Mouse (Mus musculus): ENCODE measurements around the gene Arsa. TPM values are rescaled to one million over a fixed set of nuclear protein-coding genes. Genes with fewer than 3 reads are reported as not detected.

The Arsa gene
- polyA plus RNA-seq, 1 experiment: 33.2 TPM

DNA sequence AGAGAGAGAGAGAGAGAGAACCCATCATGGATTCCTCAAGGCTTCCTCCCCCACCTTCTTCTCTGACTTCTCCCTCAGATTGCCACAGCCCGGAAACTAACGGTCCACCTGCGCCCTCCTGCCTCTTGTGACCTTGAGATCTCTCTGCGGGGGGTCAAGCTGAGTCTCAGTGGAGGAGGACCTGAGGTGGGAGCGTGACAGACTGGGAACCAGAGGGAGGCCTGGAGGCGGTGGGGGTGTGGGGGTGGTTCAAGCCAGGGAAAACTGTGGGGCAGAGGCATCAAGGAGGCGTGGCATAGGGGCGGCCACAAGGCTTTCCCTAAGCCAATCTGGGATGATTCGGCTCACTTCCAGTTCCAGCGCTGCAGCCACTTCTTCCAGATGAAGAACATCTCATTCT is 16.9 kb downstream of the Arsa start:
- Histone ChIP-seq H3K79me2 (ENCODE audit: control insufficient read depth, insufficient read depth) (no peaks in the 10 kb centered on the region), H3K27me3 (ENCODE audit: control insufficient read depth, insufficient read depth, insufficient read length) (peaks cover 64% of the 10 kb centered on the region), H3ac (ENCODE audit: control insufficient read depth, insufficient read length) (no peak overlapping the region), H3K4me2 (ENCODE audit: low read depth) (no peak overlapping the region), H3K36me3 (ENCODE audit: control insufficient read depth, insufficient read depth) (no peaks in the 10 kb centered on the region), H3K4me3 (no peak overlapping the region)
- no peak for TF ChIP-seq TCF12 (IDR thresholded peaks at IDR 0.05; ENCODE audit: insufficient read depth, poor library complexity, severe bottlenecking)

- Histone ChIP-seq H3K27me3 (ENCODE audit: control insufficient read depth, insufficient read depth, insufficient read length) (peaks cover 69% of the 10 kb centered on the region), H3K4me3 (no peak overlapping the region), H3K4me2 (ENCODE audit: low read depth) (no peak overlapping the region), H3ac (ENCODE audit: control insufficient read depth, insufficient read length) (no peak overlapping the region), H3K79me2 (ENCODE audit: control insufficient read depth, insufficient read depth) (no peaks in the 10 kb centered on the region), H3K36me3 (ENCODE audit: control insufficient read depth, insufficient read depth) (no peaks in the 10 kb centered on the region)
- no peak for TF ChIP-seq MYOD1 (IDR thresholded peaks at IDR 0.05; ENCODE audit: control insufficient read depth in 1 of 3, insufficient read length in 2 of 3, low read depth in 2 of 3)
- no peak for TF ChIP-seq POLR2AphosphoS2 (IDR thresholded peaks at IDR 0.05; ENCODE audit: insufficient read length, low read depth)
- TF ChIP-seq POLR2A (IDR thresholded peaks at IDR 0.05; ENCODE audit: insufficient read length, low read depth): no peak
- TF ChIP-seq MAX (IDR thresholded peaks at IDR 0.05; ENCODE audit: low read depth): no peak
- TF ChIP-seq TCF3 (IDR thresholded peaks at IDR 0.05; ENCODE audit: insufficient read length, low read depth): no peak
- TF ChIP-seq MYOG (IDR thresholded peaks at IDR 0.05; ENCODE audit: control insufficient read depth in 1 of 3, insufficient read depth in 1 of 3, insufficient read length in 2 of 3, low read depth in 2 of 3): no peak
- no peak for TF ChIP-seq TCF12 (IDR thresholded peaks at IDR 0.05; ENCODE audit: insufficient read depth, poor library complexity, severe bottlenecking)
- TF ChIP-seq SRF (IDR thresholded peaks at IDR 0.05; ENCODE audit: control insufficient read depth, insufficient read length, low read depth): no peak
- no peak for TF ChIP-seq REST (IDR thresholded peaks at IDR 0.05; ENCODE audit: insufficient read depth, insufficient read length)
- no peak for TF ChIP-seq USF1 (IDR thresholded peaks at IDR 0.05; ENCODE audit: low read depth)
- TF ChIP-seq CEBPB (IDR thresholded peaks at IDR 0.05; ENCODE audit: insufficient read depth, poor library complexity, severe bottlenecking): no peak
- no peak for TF ChIP-seq E2F4 (IDR thresholded peaks at IDR 0.05; ENCODE audit: insufficient read depth)
Observed at GRCm38 (mm10) chr15:89459821-89460220, 17.4 kb downstream of the Arsa start.

GRCm38 (mm10) chr15:89458942-89459341 is 18.3 kb downstream of the Arsa start:
- H3K27me3 ChIP-seq (ENCODE audit: control insufficient read depth, insufficient read depth, insufficient read length): peaks cover 72% of the 10 kb centered on the region
- no peaks in the 10 kb centered on the region for H3K79me2 ChIP-seq (ENCODE audit: control insufficient read depth, insufficient read depth)
- H3ac ChIP-seq (ENCODE audit: control insufficient read depth, insufficient read length): no peak overlapping the region
- no peaks in the 10 kb centered on the region for H3K36me3 ChIP-seq (ENCODE audit: control insufficient read depth, insufficient read depth)
- no peak overlapping the region for H3K4me3 ChIP-seq
- TF ChIP-seq REST (IDR thresholded peaks at IDR 0.05; ENCODE audit: insufficient read depth, insufficient read length): no peak
- no peak for TF ChIP-seq USF1 (IDR thresholded peaks at IDR 0.05; ENCODE audit: low read depth)
- no peak for TF ChIP-seq MYOG (IDR thresholded peaks at IDR 0.05; ENCODE audit: control insufficient read depth in 1 of 3, insufficient read depth in 1 of 3, insufficient read length in 2 of 3, low read depth in 2 of 3)
- H3K4me2 ChIP-seq (ENCODE audit: low read depth): no peak overlapping the region

GRCm38 (mm10) chr15:89455642-89456041 is 21.6 kb downstream of the Arsa start:
- H3K36me3 ChIP-seq (ENCODE audit: control insufficient read depth, insufficient read depth): no peaks in the 10 kb centered on the region
- peaks cover 70% of the 10 kb centered on the region for H3K27me3 ChIP-seq (ENCODE audit: control insufficient read depth, insufficient read depth, insufficient read length)
- H3K79me2 ChIP-seq (ENCODE audit: control insufficient read depth, insufficient read depth): no peaks in the 10 kb centered on the region
- H3K4me3 ChIP-seq: no peak overlapping the region
- no peak for TF ChIP-seq E2F4 (IDR thresholded peaks at IDR 0.05; ENCODE audit: insufficient read depth)
- no peak for TF ChIP-seq MYOG (IDR thresholded peaks at IDR 0.05; ENCODE audit: control insufficient read depth in 1 of 3, insufficient read depth in 1 of 3, insufficient read length in 2 of 3, low read depth in 2 of 3)
- TF ChIP-seq USF1 (IDR thresholded peaks at IDR 0.05; ENCODE audit: low read depth): no peak
- no peak for TF ChIP-seq REST (IDR thresholded peaks at IDR 0.05; ENCODE audit: insufficient read depth, insufficient read length)
- no peak for TF ChIP-seq CEBPB (IDR thresholded peaks at IDR 0.05; ENCODE audit: insufficient read depth, poor library complexity, severe bottlenecking)
- TF ChIP-seq MYOD1 (IDR thresholded peaks at IDR 0.05; ENCODE audit: control insufficient read depth in 1 of 3, insufficient read length in 2 of 3, low read depth in 2 of 3): no peak
- TF ChIP-seq MAX (IDR thresholded peaks at IDR 0.05; ENCODE audit: low read depth): no peak
- TF ChIP-seq TCF3 (IDR thresholded peaks at IDR 0.05; ENCODE audit: insufficient read length, low read depth): no peak
- no peak for TF ChIP-seq POLR2A (IDR thresholded peaks at IDR 0.05; ENCODE audit: insufficient read length, low read depth)
- TF ChIP-seq SRF (IDR thresholded peaks at IDR 0.05; ENCODE audit: control insufficient read depth, insufficient read length, low read depth): no peak
- no peak overlapping the region for H3K4me2 ChIP-seq (ENCODE audit: low read depth)
- no peak overlapping the region for H3ac ChIP-seq (ENCODE audit: control insufficient read depth, insufficient read length)

DNA sequence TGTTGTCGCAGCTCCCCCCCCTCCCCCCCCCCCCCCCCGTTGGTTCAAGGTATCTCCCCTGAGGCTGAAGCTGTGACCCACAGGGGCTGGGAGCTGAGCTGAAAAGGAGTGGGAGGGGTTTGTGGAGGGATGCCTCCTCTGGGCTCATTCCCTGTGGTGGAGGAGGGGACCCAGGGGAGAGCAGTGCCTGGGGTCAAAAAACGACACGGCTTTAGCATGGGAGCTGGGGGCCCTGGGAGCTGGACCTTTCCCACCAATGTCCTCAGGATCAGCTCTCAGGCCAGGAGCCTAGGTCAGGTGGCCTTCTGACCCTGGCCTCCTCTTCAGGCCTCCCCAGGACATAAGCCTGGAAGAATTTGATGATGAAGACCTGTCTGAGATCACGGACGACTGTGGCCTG is 22.4 kb downstream of the Arsa start:
- TF ChIP-seq E2F4 (IDR thresholded peaks at IDR 0.05; ENCODE audit: insufficient read depth): no peak
- no peak for TF ChIP-seq MAX (IDR thresholded peaks at IDR 0.05; ENCODE audit: low read depth)
- TF ChIP-seq MYOD1 (IDR thresholded peaks at IDR 0.05; ENCODE audit: control insufficient read depth in 1 of 3, insufficient read length in 2 of 3, low read depth in 2 of 3): no peak
- no peak for TF ChIP-seq CEBPB (IDR thresholded peaks at IDR 0.05; ENCODE audit: insufficient read depth, poor library complexity, severe bottlenecking)
- TF ChIP-seq POLR2A (IDR thresholded peaks at IDR 0.05; ENCODE audit: insufficient read length, low read depth): no peak
- no peak for TF ChIP-seq TCF3 (IDR thresholded peaks at IDR 0.05; ENCODE audit: insufficient read length, low read depth)
- TF ChIP-seq POLR2AphosphoS2 (IDR thresholded peaks at IDR 0.05; ENCODE audit: insufficient read length, low read depth): no peak
- no peak for TF ChIP-seq SRF (IDR thresholded peaks at IDR 0.05; ENCODE audit: control insufficient read depth, insufficient read length, low read depth)
- TF ChIP-seq MYOG (IDR thresholded peaks at IDR 0.05; ENCODE audit: control insufficient read depth in 1 of 3, insufficient read depth in 1 of 3, insufficient read length in 2 of 3, low read depth in 2 of 3): no peak
- no peak for TF ChIP-seq REST (IDR thresholded peaks at IDR 0.05; ENCODE audit: insufficient read depth, insufficient read length)
- no peak for TF ChIP-seq TCF12 (IDR thresholded peaks at IDR 0.05; ENCODE audit: insufficient read depth, poor library complexity, severe bottlenecking)
- no peak for TF ChIP-seq USF1 (IDR thresholded peaks at IDR 0.05; ENCODE audit: low read depth)
- no peak overlapping the region for H3K4me3 ChIP-seq
- peaks cover 69% of the 10 kb centered on the region for H3K27me3 ChIP-seq (ENCODE audit: control insufficient read depth, insufficient read depth, insufficient read length)
- no peak overlapping the region for H3ac ChIP-seq (ENCODE audit: control insufficient read depth, insufficient read length)
- H3K4me2 ChIP-seq (ENCODE audit: low read depth): no peak overlapping the region
- no peaks in the 10 kb centered on the region for H3K79me2 ChIP-seq (ENCODE audit: control insufficient read depth, insufficient read depth)
- H3K36me3 ChIP-seq (ENCODE audit: control insufficient read depth, insufficient read depth): no peaks in the 10 kb centered on the region
